Mouse (Mus musculus) kidney, postnatal 4 days (tissue): ENCODE measurements around the gene Nanog.
"Not testable (repeated sequence)": the region's sequence is repeated elsewhere in the genome, so short reads cannot be mapped to it uniquely, and the experiment has no call there.

ENCODE experiments used
- DNase-seq, 2 experiments: peaks; one replicate each; pipeline ENCODE4 v3.0.0; 2021; ENCODE audit warnings: mixed read lengths in 2 of 2

Gene Nanog

DNA sequence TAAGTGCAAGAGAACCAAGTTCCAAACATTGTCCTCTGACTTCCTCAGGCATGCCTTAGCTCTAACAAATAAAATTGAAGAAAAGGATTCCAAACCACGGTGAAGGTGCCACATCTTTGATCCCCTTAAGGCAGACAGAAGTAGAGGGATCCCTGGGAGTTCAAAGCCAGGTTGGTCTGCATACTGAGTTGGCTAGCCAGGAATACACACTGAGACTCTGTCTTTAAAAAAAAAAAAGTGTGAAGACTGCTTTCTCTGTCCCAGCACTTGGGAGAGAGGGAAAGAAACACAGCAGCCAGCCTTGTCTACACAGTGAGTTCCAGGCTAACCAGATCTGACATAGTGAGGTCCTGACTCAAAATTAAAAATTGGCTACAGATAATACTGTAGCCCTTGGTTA, 3.6 kb upstream of the Nanog start:
- DNase-seq: no peak

DNA sequence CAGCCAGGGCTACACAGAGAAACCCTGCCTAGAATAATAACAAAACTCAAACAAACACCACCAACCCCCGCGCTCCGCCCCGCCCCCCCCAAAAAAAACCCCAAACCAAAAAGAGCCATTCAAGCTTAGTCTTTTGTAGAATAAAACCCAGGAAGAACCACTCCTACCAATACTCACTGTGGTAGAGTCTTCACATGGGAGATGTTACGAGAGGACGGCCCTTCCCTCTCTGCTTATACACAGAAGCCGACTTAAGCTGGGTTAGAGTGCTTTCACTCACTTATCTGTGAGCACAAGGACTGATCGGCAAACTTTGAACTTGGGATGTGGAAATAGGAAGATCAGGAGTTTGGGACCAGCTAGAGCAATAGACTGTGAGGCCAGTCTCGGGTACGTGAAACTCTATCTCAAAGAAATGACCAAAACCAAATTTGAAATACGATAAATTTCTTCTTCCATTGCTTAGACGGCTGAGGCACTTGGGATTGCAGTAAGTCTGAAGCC, 900 bp upstream of the Nanog start:
- no peak for DNase-seq

DNA sequence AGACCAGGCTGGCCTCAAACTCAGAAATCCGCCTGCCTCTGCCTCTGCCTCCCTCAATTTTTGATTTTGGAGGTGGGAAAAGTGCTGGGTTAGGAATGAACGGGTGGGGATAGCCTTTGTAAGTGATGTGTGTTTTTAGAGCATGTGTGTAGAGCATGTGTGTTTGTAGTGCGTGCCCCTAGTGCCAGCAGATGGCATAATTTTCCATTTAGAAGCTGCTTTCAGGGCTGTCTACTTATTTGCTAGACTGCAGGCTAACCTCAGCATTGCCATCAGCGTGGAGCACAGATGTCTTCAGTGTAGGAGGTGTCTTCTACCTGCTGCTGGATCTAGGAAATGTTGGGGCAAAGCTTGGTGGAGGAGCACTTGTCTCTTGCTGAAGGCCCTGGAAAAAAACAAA, 1.5 kb downstream of the Nanog start:
- DNase-seq: no peak

DNA sequence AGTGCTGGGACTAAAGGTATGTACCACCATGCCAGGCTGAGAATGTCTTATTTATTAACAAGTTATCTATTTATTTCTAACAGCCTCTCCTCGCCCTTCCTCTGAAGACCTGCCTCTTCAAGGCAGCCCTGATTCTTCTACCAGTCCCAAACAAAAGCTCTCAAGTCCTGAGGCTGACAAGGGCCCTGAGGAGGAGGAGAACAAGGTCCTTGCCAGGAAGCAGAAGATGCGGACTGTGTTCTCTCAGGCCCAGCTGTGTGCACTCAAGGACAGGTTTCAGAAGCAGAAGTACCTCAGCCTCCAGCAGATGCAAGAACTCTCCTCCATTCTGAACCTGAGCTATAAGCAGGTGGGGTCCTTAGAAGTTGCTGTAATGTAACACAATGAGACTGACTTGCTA, 4.2 kb downstream of the Nanog start:
- no peak for DNase-seq

DNA sequence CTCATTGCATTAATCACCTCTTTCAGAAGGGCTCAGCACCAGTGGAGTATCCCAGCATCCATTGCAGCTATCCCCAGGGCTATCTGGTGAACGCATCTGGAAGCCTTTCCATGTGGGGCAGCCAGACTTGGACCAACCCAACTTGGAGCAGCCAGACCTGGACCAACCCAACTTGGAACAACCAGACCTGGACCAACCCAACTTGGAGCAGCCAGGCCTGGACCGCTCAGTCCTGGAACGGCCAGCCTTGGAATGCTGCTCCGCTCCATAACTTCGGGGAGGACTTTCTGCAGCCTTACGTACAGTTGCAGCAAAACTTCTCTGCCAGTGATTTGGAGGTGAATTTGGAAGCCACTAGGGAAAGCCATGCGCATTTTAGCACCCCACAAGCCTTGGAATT, 5.8 kb downstream of the Nanog start:
- DNase-seq: not testable (repeated sequence)

DNA sequence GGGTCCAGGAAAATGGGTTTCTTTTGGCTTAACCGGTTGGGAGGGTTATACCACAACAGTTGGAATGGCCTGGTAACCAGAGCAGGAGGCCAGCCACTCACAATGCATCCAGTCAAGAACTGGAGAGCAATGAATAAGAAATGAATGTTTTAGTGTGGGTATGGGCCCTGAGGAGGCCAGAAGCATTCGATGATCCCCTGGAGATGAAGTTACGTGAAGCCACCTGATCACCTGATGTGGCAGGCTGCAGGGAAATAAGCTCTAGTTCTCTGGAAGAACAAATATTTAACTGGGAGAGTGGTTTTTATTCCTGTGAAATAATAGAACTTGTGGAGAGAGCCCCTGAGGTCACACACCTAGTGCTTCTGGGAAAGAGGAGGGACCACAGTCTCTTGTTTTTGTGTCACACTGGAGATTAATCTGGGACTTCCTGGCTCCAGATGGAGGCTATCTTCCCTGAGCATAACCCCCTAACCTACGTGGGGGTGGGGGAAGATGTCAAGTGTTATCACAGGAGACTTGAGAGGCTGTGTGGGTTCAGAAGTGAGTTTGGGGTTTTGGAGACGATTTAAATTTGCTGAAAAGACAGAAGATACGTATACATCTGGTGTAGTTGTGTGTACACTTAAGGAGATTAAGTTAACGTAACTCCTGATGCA, 7.5 kb downstream of the Nanog start:
- DNase-seq: no peak

DNA sequence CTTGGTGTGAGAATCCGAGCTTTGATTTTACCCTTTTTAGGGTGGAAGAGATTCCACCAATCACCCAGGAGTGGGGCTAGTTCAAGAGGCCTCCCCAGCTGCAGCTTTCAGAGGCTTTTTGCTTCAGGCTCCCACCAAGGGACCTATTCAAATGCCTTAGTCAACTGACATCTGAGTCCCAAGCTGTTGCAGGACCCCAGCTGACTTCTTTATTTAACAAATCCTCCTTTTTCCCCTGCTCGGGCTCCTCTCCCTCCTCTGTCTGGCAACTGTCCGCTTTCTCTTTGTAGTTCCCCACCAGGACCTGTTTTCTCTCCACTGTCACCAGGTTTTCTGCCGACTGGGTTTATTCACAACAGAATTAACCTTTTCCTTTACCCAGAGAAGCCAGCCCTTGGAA, 8.6 kb downstream of the Nanog start:
- no peak for DNase-seq

DNA sequence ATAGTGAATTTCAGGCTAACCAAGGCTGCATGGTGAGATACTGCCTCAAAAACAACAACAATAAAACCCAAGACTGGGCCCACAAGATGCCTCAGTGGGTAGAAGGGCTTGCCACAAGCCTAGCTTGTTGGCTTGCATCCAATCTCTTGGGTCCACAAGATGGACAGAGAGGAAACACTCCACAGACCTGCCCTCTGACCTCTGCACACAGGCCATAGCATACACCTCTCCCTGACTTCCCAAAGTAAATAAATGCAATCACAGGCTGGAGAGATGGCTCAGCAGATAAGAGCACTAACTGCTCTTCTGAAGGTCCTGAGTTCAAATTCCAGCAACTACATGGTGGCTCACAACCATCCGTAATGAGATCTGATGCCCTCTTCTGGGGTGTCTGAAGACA, 10.9 kb downstream of the Nanog start:
- not testable (repeated sequence) for DNase-seq

DNA sequence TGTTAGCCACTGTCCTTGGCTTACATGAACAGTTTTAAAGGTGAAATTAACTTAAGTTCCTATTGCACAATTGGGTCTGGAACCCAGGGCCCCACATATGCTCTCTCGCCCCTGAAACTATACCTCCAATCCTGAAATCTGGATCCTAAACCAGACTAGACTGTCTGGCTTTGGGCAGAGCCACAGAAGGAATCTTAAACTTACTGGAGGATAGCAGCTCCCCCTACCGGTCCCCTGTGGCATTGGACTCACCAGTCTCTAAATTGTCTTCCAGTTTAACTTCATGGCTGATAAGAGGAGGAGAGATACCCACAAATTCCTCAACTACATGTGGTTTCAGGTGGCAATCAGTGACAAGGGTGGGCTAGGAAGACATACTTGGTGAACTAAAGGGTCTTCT, 12.7 kb downstream of the Nanog start:
- peak; percentile 79 to 83 for DNase-seq

DNA sequence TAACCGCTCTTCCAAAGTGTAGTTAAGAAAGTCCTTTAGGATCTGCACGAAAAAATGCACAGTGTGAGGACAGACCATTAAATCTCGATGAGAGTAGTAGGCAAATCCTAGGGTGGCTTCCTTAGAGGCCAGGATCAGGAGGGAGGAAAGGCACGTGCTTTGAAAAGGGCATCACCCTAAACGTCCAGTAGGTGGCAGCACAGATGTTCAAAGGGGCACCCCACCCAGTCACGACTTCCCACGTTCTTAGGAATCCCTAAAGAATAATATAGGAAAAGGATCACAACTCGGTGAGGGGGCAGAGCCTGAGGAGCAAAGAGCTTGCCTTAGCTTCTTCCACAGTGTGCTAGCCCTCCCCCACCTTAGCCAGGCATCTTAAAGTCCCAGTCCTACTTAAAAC, 32.7 kb downstream of the Nanog start:
- peak; percentile 80 to 84 for DNase-seq

DNA sequence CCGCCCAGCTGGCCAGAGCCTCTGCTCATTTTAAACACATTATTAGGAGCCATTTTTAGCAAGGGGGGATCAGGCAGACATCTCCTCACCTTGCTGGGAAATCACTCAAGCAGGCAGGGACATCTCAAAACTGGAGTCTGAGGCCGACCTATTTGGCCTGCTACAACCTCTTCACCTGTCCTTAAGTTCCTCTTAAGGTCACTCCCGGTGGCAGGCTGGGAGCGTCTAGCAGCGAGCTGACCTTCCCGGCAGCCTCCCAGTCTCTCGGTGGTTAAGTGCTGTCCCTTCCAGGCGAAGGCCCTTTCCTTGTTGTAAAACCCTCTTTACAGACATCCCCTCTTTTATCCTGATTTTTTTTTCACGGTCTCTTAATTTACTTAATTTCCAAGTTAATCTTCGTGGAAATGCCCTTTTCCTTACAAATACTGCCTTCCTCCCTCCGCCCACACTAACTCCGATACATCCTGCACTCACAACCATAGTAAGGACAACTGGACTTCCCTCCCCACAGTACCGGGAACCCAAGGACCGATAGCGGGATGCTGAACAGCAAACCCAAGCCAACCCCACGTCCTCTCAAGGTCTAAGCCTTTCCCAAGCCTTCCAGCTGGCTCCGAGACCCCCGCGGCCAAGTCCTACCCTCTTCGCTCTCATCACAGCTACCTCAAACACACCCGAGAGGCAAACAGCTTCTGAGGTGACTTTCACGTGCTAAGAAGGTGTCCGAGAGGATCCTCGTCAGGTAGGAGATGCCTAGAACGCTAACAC, 34.4 kb downstream of the Nanog start:
- DNase-seq: peak; percentile 17 to 22

DNA sequence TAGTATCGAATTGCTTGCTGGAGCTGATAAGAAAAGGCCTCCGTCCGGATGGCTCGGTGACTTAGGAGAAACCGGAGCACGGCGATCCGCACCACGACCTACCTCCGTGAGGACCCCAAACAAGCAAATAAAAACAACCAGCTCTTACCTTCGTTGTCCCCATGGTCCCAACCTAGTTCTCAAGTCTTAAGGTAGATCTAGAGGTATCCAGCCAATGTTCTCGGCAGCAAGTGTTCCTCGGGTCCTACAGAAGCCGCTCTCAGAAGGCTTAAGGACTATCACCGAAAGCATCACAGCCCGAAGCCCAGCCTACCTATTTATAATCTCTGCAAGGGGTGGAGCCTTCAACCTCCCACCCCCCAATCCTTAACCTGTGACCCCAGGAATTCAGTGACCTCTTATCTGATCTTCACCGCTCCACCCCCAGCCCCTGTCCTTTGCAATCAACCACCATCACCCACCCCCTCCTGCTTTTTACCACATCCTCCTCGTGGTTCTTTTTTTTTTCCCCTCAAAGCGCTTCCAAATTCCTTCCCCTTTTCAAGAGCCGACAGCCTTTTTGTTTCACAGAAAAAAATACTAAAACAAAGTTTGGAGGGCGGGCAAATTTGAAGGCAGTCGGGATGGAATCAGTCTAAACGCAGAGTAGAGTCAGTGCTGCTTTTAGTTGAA, 35.1 kb downstream of the Nanog start:
- peak; percentile 27 to 45 for DNase-seq

DNA sequence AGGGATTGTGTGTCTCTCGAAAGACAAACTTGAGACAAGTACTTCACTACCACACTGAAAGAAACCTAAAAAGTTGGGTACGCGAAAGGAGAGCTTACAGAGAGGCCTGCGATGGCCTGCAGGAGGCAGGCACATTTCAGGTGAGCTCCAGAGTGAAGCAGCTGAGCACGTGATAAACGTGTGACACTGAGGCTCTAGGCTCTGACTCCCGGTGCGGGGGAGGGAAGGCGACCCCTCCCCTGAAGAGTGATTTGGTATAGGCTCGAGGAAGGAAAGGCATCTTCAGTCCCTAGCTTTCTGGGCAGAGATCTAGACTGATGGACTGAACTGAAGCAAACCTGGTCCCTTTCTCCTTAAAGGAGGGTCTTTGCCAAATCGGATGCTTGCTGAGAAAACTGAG, 36.1 kb downstream of the Nanog start:
- DNase-seq: peak in 1 of 2 experiments; percentile 15

DNA sequence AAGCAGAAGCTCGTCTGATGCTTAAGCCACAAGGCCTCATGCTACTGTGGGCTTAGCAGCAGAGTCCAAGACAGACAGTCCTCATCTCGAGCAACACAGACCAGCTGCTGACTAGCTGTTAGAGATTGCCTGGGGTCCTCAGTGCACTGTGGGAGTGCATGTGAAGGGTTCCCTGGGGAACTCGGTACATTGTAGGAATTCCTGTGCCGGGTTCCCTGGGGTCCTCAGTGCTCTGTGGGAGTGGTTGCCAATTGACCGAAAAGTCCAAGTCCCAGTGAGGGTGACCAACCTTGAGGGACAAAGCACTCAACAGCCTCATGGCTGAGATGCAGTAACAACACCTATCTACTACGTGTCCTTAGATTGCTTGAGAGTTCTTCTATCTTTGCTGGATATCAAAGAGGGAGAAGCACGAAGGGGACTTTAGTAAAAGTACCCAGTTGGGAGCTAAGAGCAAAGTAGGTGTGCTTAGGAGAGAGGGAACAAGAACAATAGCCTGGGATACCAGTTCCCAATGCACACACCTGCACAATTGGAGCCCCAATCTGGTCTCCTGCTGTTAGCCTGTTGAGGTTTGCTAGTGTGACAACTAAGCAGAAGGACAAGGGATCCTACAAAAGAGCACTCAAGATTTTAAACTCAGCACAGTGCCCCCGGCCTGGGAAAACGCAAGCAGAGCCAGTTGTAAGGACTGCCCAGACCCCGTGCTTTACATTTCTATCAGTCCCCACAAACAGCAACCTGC, 37.4 kb downstream of the Nanog start:
- peak; percentile 28 to 44 for DNase-seq

DNA sequence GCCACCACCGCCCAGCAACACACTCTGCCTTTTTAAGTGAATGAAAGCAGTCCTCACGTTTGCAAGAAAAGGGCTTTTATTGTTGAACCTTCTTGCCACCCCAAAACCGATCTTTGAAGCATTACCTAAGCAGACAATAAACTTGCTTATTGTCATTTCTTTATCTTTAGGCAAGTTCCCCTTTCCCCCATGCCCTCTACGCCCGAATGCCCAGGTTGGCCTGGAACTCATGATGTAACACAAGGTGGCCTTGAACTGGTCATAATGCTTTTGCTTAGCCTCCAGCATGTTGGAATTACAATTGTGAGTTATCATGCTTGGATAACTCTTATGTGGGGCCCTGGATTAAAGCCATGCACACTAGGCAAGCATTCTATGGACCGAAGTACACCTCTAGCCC, 43.3 kb downstream of the Nanog start:
- no peak for DNase-seq

DNA sequence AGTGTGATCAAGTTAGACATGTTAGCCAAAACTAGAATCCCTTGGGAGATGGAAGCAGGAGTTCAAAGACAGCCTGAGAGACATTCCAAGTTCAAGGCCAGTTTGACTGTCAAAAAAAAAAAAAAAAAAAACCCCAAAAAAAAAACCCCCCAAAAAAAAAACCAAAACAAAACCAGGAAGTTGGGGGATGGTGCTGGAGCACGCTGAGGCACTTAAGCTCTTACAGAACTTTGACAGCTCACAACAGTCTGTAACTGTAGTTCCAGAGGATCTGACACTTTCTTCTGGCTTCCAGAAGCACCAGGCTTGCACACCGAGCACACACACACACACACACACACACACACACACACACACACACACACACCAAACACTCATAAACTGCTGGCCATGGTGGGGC, 48.6 kb downstream of the Nanog start:
- DNase-seq: peak in 1 of 2 experiments; percentile 35

DNA sequence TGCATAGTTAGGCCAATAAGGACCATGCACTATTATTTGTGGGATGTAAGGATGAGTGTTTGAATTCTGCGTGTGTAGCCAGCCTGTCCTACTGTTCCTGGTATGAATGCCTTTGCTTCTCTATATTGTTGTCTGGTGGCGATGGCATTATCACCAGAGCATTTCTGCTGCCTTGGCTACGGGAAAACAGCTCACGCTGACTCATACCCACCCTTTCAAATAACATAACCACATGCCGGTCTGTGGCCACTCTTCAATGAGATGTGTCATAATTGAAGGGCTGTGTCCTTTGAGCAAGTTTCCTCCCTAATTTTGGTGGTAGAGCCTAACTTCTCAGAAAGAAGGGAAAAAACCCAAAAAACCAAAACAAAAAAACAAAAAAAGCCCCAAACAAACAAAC, 51.4 kb downstream of the Nanog start:
- DNase-seq: no peak

DNA sequence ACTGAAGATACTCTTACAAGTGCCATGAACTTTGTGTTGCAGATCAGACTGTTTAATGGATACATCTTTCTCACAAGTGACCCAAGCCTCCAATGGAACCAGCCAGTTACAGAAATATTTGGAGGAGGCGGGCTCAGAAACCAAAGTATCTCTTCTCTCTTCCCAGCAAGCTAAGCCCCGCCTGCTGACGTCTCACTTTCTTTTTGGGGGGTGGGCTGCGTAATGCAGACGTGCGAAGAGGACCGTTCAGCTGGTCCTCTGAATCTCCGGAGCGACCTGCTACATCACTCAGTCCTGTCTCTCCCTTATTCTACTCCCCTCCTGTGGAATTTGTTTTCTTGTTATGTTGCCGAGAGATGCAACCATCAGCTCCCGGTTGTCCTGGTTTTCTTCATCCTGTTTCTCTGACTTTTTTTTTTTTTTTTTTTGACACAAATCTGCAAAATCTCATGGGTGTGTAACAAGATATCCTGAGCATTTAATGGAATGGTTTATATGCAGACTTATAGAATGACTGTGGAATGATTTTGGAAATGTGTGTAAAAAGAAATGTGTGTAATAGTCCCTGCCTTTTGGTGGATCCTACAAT, 53.8 kb downstream of the Nanog start:
- DNase-seq: peak; percentile 77 to 78

DNA sequence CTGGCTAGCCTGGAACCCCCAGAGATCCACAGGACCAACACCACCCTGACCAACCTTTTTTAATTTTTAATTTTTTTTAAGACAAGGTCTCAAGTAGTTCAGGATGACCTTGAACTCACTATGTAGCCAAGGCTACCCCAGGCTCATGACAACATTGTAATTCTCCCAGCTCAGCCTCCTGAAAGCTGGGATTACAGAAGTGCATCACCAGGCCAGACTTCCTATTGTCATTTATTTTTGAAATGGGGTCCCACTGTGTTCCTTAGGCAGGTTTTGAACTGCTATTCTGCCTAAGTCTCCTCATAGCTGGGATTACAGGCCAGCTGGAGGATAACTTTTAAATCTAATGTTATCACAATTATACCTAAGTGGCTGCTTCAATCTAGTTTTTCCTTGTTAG, 54.6 kb downstream of the Nanog start:
- DNase-seq: no peak

DNA sequence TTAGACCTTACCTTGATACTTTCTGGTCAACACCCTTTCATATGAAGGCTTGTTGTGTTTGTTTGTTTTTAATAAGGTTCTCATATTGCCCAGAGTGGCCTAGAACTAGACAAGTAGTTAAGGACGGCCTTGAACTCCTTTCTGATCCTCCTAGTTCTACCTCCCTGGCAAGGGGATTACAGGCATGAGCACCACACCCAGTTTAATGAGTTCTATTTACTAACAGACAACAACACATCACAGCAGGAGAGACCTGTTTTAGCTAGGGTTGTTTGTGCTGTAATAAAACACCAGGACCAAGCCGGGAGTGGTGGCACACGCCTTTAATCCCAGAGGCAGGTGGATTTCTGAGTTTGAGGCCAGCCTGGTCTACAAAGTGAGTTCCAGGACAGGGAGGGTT, 55.2 kb downstream of the Nanog start:
- no peak for DNase-seq

DNA sequence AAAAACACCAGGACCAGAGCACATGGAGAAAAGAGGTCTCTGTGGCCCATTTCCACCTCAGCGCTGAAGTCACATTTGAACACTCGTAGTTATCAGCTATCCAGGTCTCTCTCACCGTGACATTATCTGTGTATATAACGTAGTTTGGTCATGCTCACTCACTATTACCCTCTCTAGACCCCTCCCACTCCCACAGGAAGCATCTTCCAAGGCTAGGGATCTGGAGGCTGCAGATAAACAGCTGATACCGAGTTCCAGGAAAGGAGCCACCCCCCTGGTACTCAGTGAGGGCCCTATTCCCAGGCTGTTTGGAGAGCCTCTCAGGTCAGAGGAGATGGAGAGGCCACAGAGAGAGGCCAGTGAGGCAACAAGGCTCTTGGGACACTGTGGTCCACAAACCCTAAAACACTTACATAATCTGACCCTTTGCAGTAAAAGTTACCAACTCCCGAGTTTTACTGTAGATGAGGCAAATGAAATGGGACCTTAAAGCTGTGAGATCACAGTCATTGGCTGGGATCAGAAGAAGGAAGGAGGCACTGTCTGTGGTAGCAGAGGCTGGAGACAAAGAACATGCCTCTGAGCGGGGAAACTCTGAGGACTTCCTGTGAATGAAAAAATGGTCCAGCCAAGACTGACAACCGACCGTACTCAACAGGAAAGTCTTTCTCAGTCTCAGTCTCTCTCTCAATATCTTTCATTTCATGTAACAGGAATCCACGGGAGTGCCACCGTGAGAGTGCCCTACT, 55.8 kb downstream of the Nanog start:
- DNase-seq: no peak

DNA sequence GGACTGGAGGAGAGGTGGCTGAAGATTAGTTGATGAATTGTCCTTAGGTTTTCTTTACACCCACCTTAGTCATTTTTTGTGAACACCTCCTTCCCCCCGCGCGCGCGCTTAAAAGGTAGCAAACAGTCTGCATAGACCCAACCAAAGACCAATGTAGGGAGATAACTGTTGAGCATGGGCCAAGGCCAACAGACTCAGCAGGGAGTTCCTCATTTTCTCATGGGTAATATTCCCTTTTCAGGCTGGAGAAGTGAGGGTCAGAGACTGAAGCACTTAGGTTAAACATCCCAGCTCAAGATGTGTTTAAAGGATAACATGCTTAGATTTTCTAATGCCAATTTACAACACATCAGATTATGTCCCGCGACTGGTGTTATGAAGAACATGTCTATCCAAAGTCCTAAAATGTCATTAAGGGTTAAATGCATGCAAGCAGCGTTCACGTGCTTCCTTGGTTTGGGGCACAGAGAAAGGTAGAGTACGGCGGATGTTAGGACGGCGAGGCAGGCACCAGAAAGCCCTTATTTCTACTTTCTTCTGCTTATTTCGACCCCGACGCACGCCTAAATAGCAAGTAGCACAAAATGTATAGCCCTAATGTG, 56.7 kb downstream of the Nanog start:
- no peak for DNase-seq
